Mouse (Mus musculus) G1E (cell line): ENCODE results near the gene Wdr4. TPM values are rescaled to one million over a fixed set of nuclear protein-coding genes. Genes with fewer than 3 reads are reported as not detected.
"Not testable (repeated sequence)": the region's sequence is repeated elsewhere in the genome, so short reads cannot be mapped to it uniquely, and the experiment has no call there.

Source experiments
- ATAC-seq: 2 replicates; pipeline ENCODE4 v1.8.0; 2016; ENCODE audit warnings: mild to moderate bottlenecking; ENCODE audit not compliant: insufficient number of reproducible peaks, poor library complexity, low FRiP score, severe bottlenecking; ENCODE audit errors: extremely low read depth
- DNase-seq: peaks from one replicate; pipeline ENCODE4 v3.0.0; 2012; ENCODE audit warnings: low spot score
- H3K27me3 ChIP-seq: 2 replicates; pipeline ENCODE4 v1.6.1; 2012; ENCODE audit warnings: mild to moderate bottlenecking, low read length, inconsistent platforms; ENCODE audit not compliant: insufficient read depth
- H3K36me3 ChIP-seq: replicated peaks from 2 replicates; pipeline ENCODE3; 2012; ENCODE audit warnings: mild to moderate bottlenecking, inconsistent platforms
- H3K4me1 ChIP-seq: 2 replicates; pipeline ENCODE4 v1.6.1; 2012; ENCODE audit warnings: low read depth, low read length, inconsistent platforms, mixed read lengths; ENCODE audit not compliant: insufficient read depth
- H3K4me3 ChIP-seq: 2 replicates; pipeline ENCODE4 v1.5.1; 2012; ENCODE audit warnings: low read depth, mild to moderate bottlenecking, inconsistent platforms, low read length, moderate library complexity, mixed read lengths
- H3K9me3 ChIP-seq: replicated peaks from 2 replicates; pipeline ENCODE4 v1.6.1; 2012; ENCODE audit warnings: inconsistent platforms
- CTCF ChIP-seq: IDR thresholded peaks from 2 replicates; pipeline ENCODE4 v1.5.1; 2012; ENCODE audit warnings: low read depth, low read length, inconsistent platforms, mixed read lengths
- GATA1 ChIP-seq: IDR thresholded peaks from 2 replicates; pipeline ENCODE4 v1.6.1; 2012; ENCODE audit warnings: borderline replicate concordance, low read length, inconsistent platforms, mixed read lengths
- GATA2 ChIP-seq: IDR thresholded peaks from 2 replicates; pipeline ENCODE4 v1.6.1; 2012; ENCODE audit warnings: low read depth, low read length, inconsistent platforms, borderline replicate concordance
- POLR2AphosphoS5 ChIP-seq: IDR thresholded peaks from 2 replicates; pipeline ENCODE4 v1.6.1; 2012; ENCODE audit warnings: low read depth, low read length, inconsistent platforms; ENCODE audit not compliant: insufficient replicate concordance
- TAL1 ChIP-seq: conservative IDR thresholded peaks from 2 replicates; pipeline ENCODE4 v1.6.1; 2012; ENCODE audit warnings: low read depth, low read length, inconsistent platforms, mixed read lengths
- polyA plus RNA-seq: library from polyadenylated mRNA; stranded (reverse); fragments of >175 nt; gene quantifications from 2 replicates; pipeline ENCODE4 v1.2.3, GENCODE M21; 2012
- total RNA-seq, 2 experiments: library from RNA; stranded (forward) in 1 of 2; stranded (reverse) in 1 of 2; fragments of 200-1000 nt in 1 of 2; fragments of >200 nt in 1 of 2; fragmentation: Nextera tagmentation in 1 of 2; gene quantifications; 2 replicates each; pipeline ENCODE4 v1.2.3; 2014 to 2017

Wdr4 gene
- total and polyA plus RNA-seq, 3 experiments = 18.4 to 51.0 (median 21.2) TPM

GRCm38 (mm10) chr17:31540101-31540500 lies 20.3 kb upstream of the Wdr4 start:
- Histone ChIP-seq H3K36me3 (no peaks in the 10 kb centered on the region), H3K9me3 (no peaks in the 10 kb centered on the region), H3K4me3 (no peak overlapping the region), H3K27me3 (peaks cover 45% of the 10 kb centered on the region), H3K4me1 (peaks cover 11% of the 10 kb centered on the region)
- ATAC-seq (no peak), DNase-seq (no peak)
- TF ChIP-seq GATA1 = no peak
- no peak for TF ChIP-seq CTCF
- TF ChIP-seq POLR2AphosphoS5 = no peak
- TF ChIP-seq GATA2 = no peak
- no peak for TF ChIP-seq TAL1

- Histone ChIP-seq H3K4me3 (no peak overlapping the region), H3K9me3 (no peaks in the 10 kb centered on the region), H3K27me3 (peaks cover 31% of the 10 kb centered on the region), H3K4me1 (peaks cover 12% of the 10 kb centered on the region), H3K36me3 (peaks cover 18% of the 10 kb centered on the region)
- DNase-seq (no peak), ATAC-seq (no peak)
- TF ChIP-seq POLR2AphosphoS5 (no peak), GATA2 (no peak), GATA1 (no peak), TAL1 (no peak), CTCF (no peak)
Measured at GRCm38 (mm10) chr17:31535871-31536629, 16.3 kb upstream of the Wdr4 start.

GRCm38 (mm10) chr17:31535358-31535757 lies 15.6 kb upstream of the Wdr4 start:
- no peak for TF ChIP-seq POLR2AphosphoS5
- TF ChIP-seq GATA1 = no peak
- TF ChIP-seq TAL1 = no peak
- TF ChIP-seq CTCF = no peak
- TF ChIP-seq GATA2 = no peak
- H3K4me1 ChIP-seq = peaks cover 12% of the 10 kb centered on the region
- DNase-seq (no peak), ATAC-seq (no peak)
- no peaks in the 10 kb centered on the region for H3K9me3 ChIP-seq
- peaks cover 27% of the 10 kb centered on the region for H3K27me3 ChIP-seq
- no peak overlapping the region for H3K4me3 ChIP-seq
- peaks cover 25% of the 10 kb centered on the region for H3K36me3 ChIP-seq

GRCm38 (mm10) chr17:31532331-31532730 lies 12.6 kb upstream of the Wdr4 start:
- not testable (repeated sequence) for ATAC-seq
- peaks cover 55% of the 10 kb centered on the region for H3K36me3 ChIP-seq

GRCm38 (mm10) chr17:31531441-31532158 lies 11.8 kb upstream of the Wdr4 start:
- Histone ChIP-seq H3K4me3 (no peak overlapping the region), H3K27me3 (peaks cover 11% of the 10 kb centered on the region), H3K36me3 (peaks cover 62% of the 10 kb centered on the region), H3K4me1 (peaks cover 18% of the 10 kb centered on the region), H3K9me3 (no peaks in the 10 kb centered on the region)
- TF ChIP-seq TAL1 (no peak), POLR2AphosphoS5 (no peak)
- ATAC-seq (no peak), DNase-seq (no peak)

More at GRCm38 (mm10) chr17:31532331-31532730, 12.6 kb upstream of the Wdr4 start:
- H3K9me3 ChIP-seq, H3K4me3 ChIP-seq, DNase-seq: not testable (repeated sequence)
- Histone ChIP-seq H3K4me1 (peaks cover 18% of the 10 kb centered on the region), H3K27me3 (peaks cover 16% of the 10 kb centered on the region)

- Histone ChIP-seq H3K4me3 (no peak overlapping the region), H3K27me3 (no peaks in the 10 kb centered on the region), H3K9me3 (no peaks in the 10 kb centered on the region), H3K36me3 (peaks cover 83% of the 10 kb centered on the region), H3K4me1 (peaks cover 15% of the 10 kb centered on the region)
- DNase-seq = no peak
- no peak for ATAC-seq
- TF ChIP-seq CTCF (no peak), GATA1 (no peak), POLR2AphosphoS5 (no peak), GATA2 (no peak), TAL1 (no peak)
Measured at GRCm38 (mm10) chr17:31529314-31529713, 9.5 kb upstream of the Wdr4 start.
